Mouse (Mus musculus): ENCODE measurements around the gene Nifk. TPM values are rescaled to one million over a fixed set of nuclear protein-coding genes. Genes with fewer than 3 reads are reported as not detected.
A peak's percentile ranks its signal among the peaks of the same experiment; 100 is the strongest.

Nifk gene
- 35.4 and 36.7 TPM in 2 replicates for polyA plus RNA-seq (2012; rRNA removed)

DNA sequence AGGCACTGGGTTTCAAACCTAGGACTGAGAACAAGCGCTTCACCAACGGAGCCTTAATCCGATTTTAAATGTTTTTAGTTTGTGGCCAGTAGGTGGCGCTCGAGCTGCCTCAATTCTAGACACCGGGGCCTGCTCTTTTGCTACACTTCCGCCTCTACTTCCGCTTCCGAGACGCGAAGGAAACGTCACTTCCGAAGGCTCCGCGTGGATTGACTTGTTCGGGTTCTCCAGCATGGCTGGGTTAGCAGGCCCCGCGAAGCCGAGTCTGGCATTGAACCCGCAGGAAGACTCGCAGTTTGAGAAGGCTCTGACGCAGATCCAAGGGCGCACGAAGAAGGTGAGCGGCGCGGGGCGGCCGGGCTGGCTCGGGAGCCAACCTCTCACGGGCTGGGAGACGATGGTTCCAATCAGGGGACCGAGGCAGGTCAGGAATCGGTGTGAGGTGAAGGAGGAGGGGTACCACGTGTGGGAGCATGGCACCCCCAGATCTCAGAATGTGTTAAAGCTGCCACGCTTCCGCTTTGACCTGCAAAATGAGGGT lies at the start of gene Nifk:
Gene Nifk, plus strand, starts transcription at position 179 of the 541 bp plus-strand sequence.
- DNase-seq (ENCODE audit: low read depth), result peak; percentile 98
- peak; percentile 85 for TF ChIP-seq CTCF (IDR thresholded peaks at IDR 0.05; ENCODE audit: borderline replicate concordance, extremely low read depth, insufficient read depth, insufficient read length)
- peak; percentile 19; the same call in 1 of the 2 replicates for TF ChIP-seq POLR2A (IDR thresholded peaks at IDR 0.05; ENCODE audit: borderline replicate concordance, extremely low read depth, insufficient read depth, insufficient read length, poor library complexity, severe bottlenecking)

DNA sequence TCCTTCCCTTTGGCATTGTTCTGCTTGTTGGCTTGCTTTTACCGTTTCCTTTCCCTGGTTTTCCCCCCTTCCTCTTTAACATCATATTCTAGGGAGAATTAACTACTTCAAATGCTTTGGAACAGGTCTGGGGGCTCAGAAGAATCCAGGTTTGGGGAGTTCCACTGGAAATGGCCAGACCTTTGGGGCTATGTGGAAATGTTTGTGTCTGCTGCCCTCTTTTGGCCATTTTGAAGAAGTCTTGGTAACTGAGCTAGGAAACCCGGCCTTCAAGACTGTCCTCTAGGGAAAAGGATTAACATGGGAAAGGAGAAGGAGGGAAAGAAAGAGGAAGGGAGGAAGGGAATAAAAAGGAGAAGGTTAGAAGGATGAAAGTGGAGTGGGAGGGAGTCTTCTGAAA lies 46.5 kb upstream of the Nifk start:
- DNase-seq (ENCODE audit: low read depth), result peak; percentile 76
- TF ChIP-seq CTCF (IDR thresholded peaks at IDR 0.05; ENCODE audit: borderline replicate concordance, extremely low read depth, insufficient read depth, insufficient read length), result peak; percentile 61; the same call in 1 of the 2 replicates
- TF ChIP-seq POLR2A (IDR thresholded peaks at IDR 0.05; ENCODE audit: borderline replicate concordance, extremely low read depth, insufficient read depth, insufficient read length, poor library complexity, severe bottlenecking), result no peak

- no peak for DNase-seq (ENCODE audit: low read depth)
- TF ChIP-seq CTCF (IDR thresholded peaks at IDR 0.05; ENCODE audit: borderline replicate concordance, extremely low read depth, insufficient read depth, insufficient read length) (no peak), POLR2A (IDR thresholded peaks at IDR 0.05; ENCODE audit: borderline replicate concordance, extremely low read depth, insufficient read depth, insufficient read length, poor library complexity, severe bottlenecking) (no peak)
Measured at GRCm38 (mm10) chr1:118292291-118292690, 29.3 kb upstream of the Nifk start.

- TF ChIP-seq CTCF (IDR thresholded peaks at IDR 0.05; ENCODE audit: borderline replicate concordance, extremely low read depth, insufficient read depth, insufficient read length) (no peak), POLR2A (IDR thresholded peaks at IDR 0.05; ENCODE audit: borderline replicate concordance, extremely low read depth, insufficient read depth, insufficient read length, poor library complexity, severe bottlenecking) (no peak)
- DNase-seq (ENCODE audit: low read depth), result no peak
Measured at GRCm38 (mm10) chr1:118294192-118294591, 27.4 kb upstream of the Nifk start.

DNA sequence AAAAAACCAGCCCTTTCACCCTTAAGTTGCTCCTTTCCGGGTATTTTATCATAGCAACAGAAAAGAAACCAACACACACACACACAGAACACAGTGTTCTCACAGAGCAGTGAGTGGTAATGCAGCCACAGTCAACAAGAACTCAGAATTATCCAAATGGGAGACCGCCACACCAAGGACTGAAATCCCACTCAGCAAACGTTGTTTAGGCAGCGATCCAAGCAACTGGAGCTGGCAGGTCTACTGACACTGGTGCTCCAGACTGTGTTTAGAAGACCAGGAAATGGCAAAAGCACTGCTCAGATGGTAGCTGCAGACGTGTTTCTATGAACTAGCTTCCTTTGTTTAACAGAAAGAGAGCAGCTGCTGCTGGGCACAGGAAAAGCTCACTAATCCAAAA lies 26.8 kb upstream of the Nifk start:
- no peak for TF ChIP-seq POLR2A (IDR thresholded peaks at IDR 0.05; ENCODE audit: borderline replicate concordance, extremely low read depth, insufficient read depth, insufficient read length, poor library complexity, severe bottlenecking)
- TF ChIP-seq CTCF (IDR thresholded peaks at IDR 0.05; ENCODE audit: borderline replicate concordance, extremely low read depth, insufficient read depth, insufficient read length), result no peak
- DNase-seq (ENCODE audit: low read depth), result peak; percentile 53

GRCm38 (mm10) chr1:118296673-118297072 lies 25.0 kb upstream of the Nifk start:
- DNase-seq (ENCODE audit: low read depth), result no peak
- no peak for TF ChIP-seq CTCF (IDR thresholded peaks at IDR 0.05; ENCODE audit: borderline replicate concordance, extremely low read depth, insufficient read depth, insufficient read length)
- no peak for TF ChIP-seq POLR2A (IDR thresholded peaks at IDR 0.05; ENCODE audit: borderline replicate concordance, extremely low read depth, insufficient read depth, insufficient read length, poor library complexity, severe bottlenecking)

- no peak for TF ChIP-seq POLR2A (IDR thresholded peaks at IDR 0.05; ENCODE audit: borderline replicate concordance, extremely low read depth, insufficient read depth, insufficient read length, poor library complexity, severe bottlenecking)
- no peak for TF ChIP-seq CTCF (IDR thresholded peaks at IDR 0.05; ENCODE audit: borderline replicate concordance, extremely low read depth, insufficient read depth, insufficient read length)
- DNase-seq (ENCODE audit: low read depth), result no peak
Measured at GRCm38 (mm10) chr1:118297719-118298118, 23.9 kb upstream of the Nifk start.

GRCm38 (mm10) chr1:118310780-118311621 lies 10.6 kb upstream of the Nifk start:
- TF ChIP-seq CTCF (IDR thresholded peaks at IDR 0.05; ENCODE audit: borderline replicate concordance, extremely low read depth, insufficient read depth, insufficient read length), result no peak
- peak; percentile 74 for TF ChIP-seq POLR2A (IDR thresholded peaks at IDR 0.05; ENCODE audit: borderline replicate concordance, extremely low read depth, insufficient read depth, insufficient read length, poor library complexity, severe bottlenecking)

DNA sequence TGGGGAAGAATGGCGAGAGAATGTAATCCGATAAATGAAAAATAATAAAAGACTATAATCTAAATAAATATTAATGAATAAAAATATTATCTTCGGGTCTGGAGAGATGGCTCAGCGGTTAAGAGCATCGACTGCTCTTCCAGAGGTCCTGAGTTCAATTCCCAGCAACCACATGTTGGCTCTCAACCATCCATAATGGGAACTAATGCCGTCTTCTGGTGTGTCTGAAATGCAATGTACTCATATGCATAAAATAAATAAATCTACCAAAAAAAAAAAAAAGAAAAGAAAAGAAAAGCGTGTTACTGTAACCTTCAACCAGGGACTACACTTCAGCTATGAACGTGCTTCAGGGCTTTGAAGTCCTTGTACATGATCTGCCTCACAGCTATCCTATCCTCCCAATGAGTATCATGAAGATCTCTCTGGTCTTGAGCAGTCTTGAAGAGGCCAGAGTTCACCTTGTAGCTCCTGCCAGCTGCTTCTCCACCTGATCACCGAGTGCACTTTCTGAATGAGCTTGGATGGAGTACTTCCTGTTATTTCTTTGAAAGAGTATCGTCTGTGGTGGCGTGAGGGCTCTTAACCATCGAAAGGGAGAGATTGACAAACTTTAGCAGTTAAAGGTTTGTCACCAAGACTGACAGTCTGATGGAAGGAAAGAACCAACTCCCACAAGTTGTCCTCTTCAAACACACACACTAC lies 9.9 kb upstream of the Nifk start, which contains the start of gene Tsn:
Gene Tsn, minus strand, starts transcription at position 118 of the 705 bp plus-strand sequence.
- DNase-seq (ENCODE audit: low read depth), result no peak
- TF ChIP-seq CTCF (IDR thresholded peaks at IDR 0.05; ENCODE audit: borderline replicate concordance, extremely low read depth, insufficient read depth, insufficient read length), result no peak
- TF ChIP-seq POLR2A (IDR thresholded peaks at IDR 0.05; ENCODE audit: borderline replicate concordance, extremely low read depth, insufficient read depth, insufficient read length, poor library complexity, severe bottlenecking), result no peak

More at GRCm38 (mm10) chr1:118310780-118311621, 10.6 kb upstream of the Nifk start:
- DNase-seq (ENCODE audit: low read depth), result peak; percentile 98

DNA sequence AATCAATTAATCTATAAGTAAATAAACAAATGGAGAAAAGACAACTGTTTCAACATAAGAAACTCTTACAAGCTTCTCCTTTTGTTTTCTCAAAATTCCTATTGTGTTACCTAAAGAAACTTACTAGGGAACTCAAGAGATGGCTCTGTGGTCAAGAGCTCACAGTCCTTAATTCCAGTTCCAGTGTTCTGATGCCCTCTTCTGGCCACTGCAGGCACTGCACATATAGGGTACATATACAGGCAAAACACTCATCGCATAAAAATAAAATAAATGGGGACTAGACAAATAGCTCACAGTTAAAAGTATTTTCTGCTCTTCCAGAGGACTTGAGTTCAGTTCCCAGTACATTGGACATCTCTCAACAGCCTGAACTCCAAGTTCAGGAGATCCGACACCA lies 943 bp upstream of the Nifk start:
- TF ChIP-seq CTCF (IDR thresholded peaks at IDR 0.05; ENCODE audit: borderline replicate concordance, extremely low read depth, insufficient read depth, insufficient read length) (peak; percentile 43; the same call in 1 of the 2 replicates), POLR2A (IDR thresholded peaks at IDR 0.05; ENCODE audit: borderline replicate concordance, extremely low read depth, insufficient read depth, insufficient read length, poor library complexity, severe bottlenecking) (no peak)
- no peak for DNase-seq (ENCODE audit: low read depth)

Measured in brain, embryonic 14.5 days (tissue).